Mouse (Mus musculus) limb, embryonic 10.5 days (tissue): ENCODE results near the gene Morn1. TPM values are rescaled to one million over a fixed set of nuclear protein-coding genes. Genes with fewer than 3 reads are reported as not detected.

ENCODE experiments used
- DNase-seq: peaks from one replicate; pipeline ENCODE4 v3.0.0-alpha.2; 2017; ENCODE audit warnings: low spot score
- H3K27ac ChIP-seq: fragments of 300-500 bp; sonication (generic); 2 replicates; pipeline ENCODE4 v1.5.1; 2016; ENCODE audit warnings: mild to moderate bottlenecking
- H3K27me3 ChIP-seq: fragments of 300-500 bp; sonication (generic); 2 replicates; pipeline ENCODE4 v1.6.1; 2016; ENCODE audit warnings: low read depth, mild to moderate bottlenecking; ENCODE audit not compliant: poor library complexity, severe bottlenecking
- H3K36me3 ChIP-seq: fragments of 300-500 bp; sonication (generic); 2 replicates; pipeline ENCODE4 v1.6.1; 2016; ENCODE audit warnings: mild to moderate bottlenecking, moderate library complexity
- H3K4me1 ChIP-seq: fragments of 300-500 bp; sonication (generic); 2 replicates; pipeline ENCODE4 v1.6.1; 2016
- H3K4me3 ChIP-seq: fragments of 300-500 bp; sonication (generic); 2 replicates; pipeline ENCODE4 v1.5.1; 2016; ENCODE audit warnings: mild to moderate bottlenecking, moderate library complexity
- H3K9me3 ChIP-seq: fragments of 300-500 bp; sonication (generic); replicated peaks from 2 replicates; pipeline ENCODE4 v1.6.1; 2016; ENCODE audit warnings: mild to moderate bottlenecking
- WGBS: fragments of 180-500 bp; shearing (Covaris S2); methylation state at CpG from one replicate; pipeline ENCODE4 v1.1.7; 2016; 5-methylcytosine and 5-hydroxymethylcytosine counted together
- polyA plus RNA-seq: library from polyadenylated mRNA; unstranded; fragments of >200 nt; fragmentation: Nextera tagmentation; extraction: Ambion mirVana; gene quantifications from 2 replicates; pipeline ENCODE4 v1.2.1, GENCODE M21; 2016

The Morn1 gene
- 3.5 and 6.5 TPM in 2 replicates for polyA plus RNA-seq

- Histone ChIP-seq H3K27me3 (no peaks in the 10 kb centered on the region), H3K9me3 (no peaks in the 10 kb centered on the region), H3K4me1 (peaks cover 42% of the 10 kb centered on the region), H3K4me3 (peak within 1 kb of the TSS; percentile 94), H3K27ac (peak within 1 kb of the TSS; percentile 96), H3K36me3 (peaks cover 44% of the 10 kb centered on the region)
- DNase-seq: peak; percentile 100
- WGBS: under 1% methylated on average over 84 of the region's 85 CpGs
Measured at GRCm38 (mm10) chr4:155086108-155087024, at the start of gene Morn1, which contains the start of gene Rer1. Morn1 (plus strand) TSS chr4:155086577. Rer1 (minus strand) TSS chr4:155086382.

DNA sequence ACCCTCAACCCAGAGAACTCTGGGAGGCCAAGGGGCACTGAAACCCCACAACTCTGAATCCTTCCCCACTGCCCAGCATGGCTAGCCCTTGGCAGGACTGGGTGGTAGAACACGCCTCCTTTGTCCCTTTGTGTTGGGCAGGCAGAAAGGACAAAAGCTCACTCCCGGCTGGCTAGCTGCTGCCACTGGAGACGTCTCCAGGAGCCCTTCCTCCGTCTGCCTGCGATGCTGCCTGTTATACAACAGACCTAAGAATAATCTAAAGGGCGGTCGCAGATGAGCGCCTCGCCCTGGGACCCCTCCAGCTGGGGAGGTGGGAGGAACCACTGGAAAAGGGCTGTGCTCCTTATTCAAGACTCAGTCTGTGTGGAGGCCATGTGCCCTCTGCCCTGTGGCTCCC is 46.2 kb upstream of the Morn1 start:
- Histone ChIP-seq H3K4me1 (peaks cover 15% of the 10 kb centered on the region), H3K36me3 (no peaks in the 10 kb centered on the region), H3K4me3 (no peak overlapping the region), H3K9me3 (no peaks in the 10 kb centered on the region), H3K27me3 (peaks cover 87% of the 10 kb centered on the region), H3K27ac (no peak overlapping the region)
- DNase-seq: no peak
- 65% methylated on average over 9 of the region's 9 CpGs for WGBS

DNA sequence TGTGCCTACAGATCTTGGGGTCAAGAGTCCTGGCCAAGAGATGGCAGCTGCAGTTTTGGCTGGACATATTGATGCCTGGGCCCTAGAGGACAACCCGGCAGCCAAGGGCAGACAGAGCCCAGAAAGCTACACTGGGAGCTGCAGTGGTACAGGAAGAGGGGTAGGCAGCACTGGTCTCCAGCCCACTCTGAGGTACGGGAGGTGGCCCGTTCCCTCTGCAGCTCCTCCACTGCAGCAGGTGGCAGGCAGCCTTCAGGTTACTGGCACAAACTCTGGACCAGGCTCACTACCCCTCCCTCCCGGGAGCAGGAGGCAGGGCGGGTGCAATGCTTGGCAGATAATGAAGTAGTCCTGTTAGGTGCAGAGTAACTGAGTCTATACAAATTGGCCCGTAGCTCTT is 45.7 kb upstream of the Morn1 start:
- Histone ChIP-seq H3K4me3 (no peak overlapping the region), H3K4me1 (peaks cover 15% of the 10 kb centered on the region), H3K27ac (no peak overlapping the region), H3K27me3 (peaks cover 87% of the 10 kb centered on the region), H3K36me3 (no peaks in the 10 kb centered on the region), H3K9me3 (no peaks in the 10 kb centered on the region)
- 69% methylated on average over 6 of the region's 6 CpGs for WGBS
- DNase-seq: no peak

DNA sequence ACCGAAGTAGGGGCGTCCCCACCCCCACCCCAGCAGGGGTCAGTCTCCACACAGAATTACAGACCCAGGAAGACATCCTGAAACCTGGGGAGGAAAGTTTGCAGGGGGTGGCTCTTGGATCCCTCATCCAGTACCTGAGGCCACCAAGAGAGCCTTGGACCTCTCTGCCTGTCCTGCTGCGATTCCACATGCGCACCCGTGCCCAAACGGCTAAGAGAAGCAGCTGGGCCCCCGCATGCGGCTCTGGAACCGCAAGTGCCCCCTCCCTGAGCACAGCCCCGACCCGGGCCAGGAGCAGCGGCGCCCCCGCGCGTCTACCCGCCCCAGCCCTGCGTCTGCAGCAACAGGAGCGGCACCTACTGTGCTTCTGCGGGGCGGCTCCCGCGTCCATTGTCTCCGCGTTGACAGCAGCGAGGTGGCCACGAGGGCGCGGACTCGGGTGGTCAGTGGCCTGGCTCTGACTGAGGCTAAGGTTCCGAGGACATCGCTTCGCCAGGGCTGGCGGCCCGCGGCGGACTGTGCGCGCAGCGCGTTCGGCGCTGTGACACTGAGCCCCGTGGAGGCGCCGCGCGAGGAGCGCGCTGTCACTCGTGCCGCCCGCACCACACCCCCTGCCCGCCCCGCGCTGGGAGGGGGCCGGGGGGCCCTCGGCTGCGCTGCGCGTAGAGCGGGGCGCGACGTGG is 43.6 kb upstream of the Morn1 start:
- WGBS: 3% methylated on average over 65 of the region's 65 CpGs
- DNase-seq: no peak
- no peaks in the 10 kb centered on the region for H3K9me3 ChIP-seq
- H3K27me3 ChIP-seq: peaks cover 86% of the 10 kb centered on the region
- peaks cover 15% of the 10 kb centered on the region for H3K4me1 ChIP-seq
- peak overlapping the region; percentile 49 for H3K4me3 ChIP-seq
- H3K36me3 ChIP-seq: no peaks in the 10 kb centered on the region
- 0 out of 2 replicates have a peak overlapping the region, but pooled peaks have one; percentile 15 for H3K27ac ChIP-seq

GRCm38 (mm10) chr4:155043289-155043625 is 43.1 kb upstream of the Morn1 start:
- H3K4me1 ChIP-seq: peaks cover 15% of the 10 kb centered on the region
- no peaks in the 10 kb centered on the region for H3K36me3 ChIP-seq
- 1% methylated on average over 25 of the region's 25 CpGs for WGBS
- H3K9me3 ChIP-seq: no peaks in the 10 kb centered on the region
- no peak overlapping the region for H3K27ac ChIP-seq
- H3K27me3 ChIP-seq: peaks cover 85% of the 10 kb centered on the region
- peak overlapping the region; percentile 49 for H3K4me3 ChIP-seq
- no peak for DNase-seq

GRCm38 (mm10) chr4:155046636-155047035 is 39.7 kb upstream of the Morn1 start:
- Histone ChIP-seq H3K4me3 (no peak overlapping the region), H3K9me3 (no peaks in the 10 kb centered on the region), H3K36me3 (no peaks in the 10 kb centered on the region), H3K4me1 (peaks cover 15% of the 10 kb centered on the region), H3K27me3 (peaks cover 62% of the 10 kb centered on the region), H3K27ac (no peak overlapping the region)
- 85% methylated on average over 14 of the region's 14 CpGs for WGBS
- no peak for DNase-seq

GRCm38 (mm10) chr4:155050116-155050515 is 36.3 kb upstream of the Morn1 start:
- WGBS: 67% methylated on average over 7 of the region's 7 CpGs
- Histone ChIP-seq H3K9me3 (no peaks in the 10 kb centered on the region), H3K27me3 (peaks cover 28% of the 10 kb centered on the region), H3K4me3 (no peak overlapping the region), H3K27ac (no peak overlapping the region), H3K36me3 (no peaks in the 10 kb centered on the region), H3K4me1 (no peaks in the 10 kb centered on the region)
- no peak for DNase-seq

- H3K27ac ChIP-seq: no peak within 1 kb of the TSS; the same call in 1 of the 2 replicates
- peaks cover 32% of the 10 kb centered on the region; the same call in 1 of the 2 replicates for H3K27me3 ChIP-seq
- no peaks in the 10 kb centered on the region for H3K9me3 ChIP-seq
- no peak for DNase-seq
- peaks cover 11% of the 10 kb centered on the region; the same call in 1 of the 2 replicates for H3K4me1 ChIP-seq
- no peaks in the 10 kb centered on the region for H3K36me3 ChIP-seq
- 70% methylated on average over 10 of the region's 10 CpGs for WGBS
- no peak within 1 kb of the TSS for H3K4me3 ChIP-seq
Measured at GRCm38 (mm10) chr4:155056724-155057123, 29.7 kb upstream of the Morn1 start, which contains the start of gene Plch2. Plch2 (minus strand) TSS chr4:155056784.

DNA sequence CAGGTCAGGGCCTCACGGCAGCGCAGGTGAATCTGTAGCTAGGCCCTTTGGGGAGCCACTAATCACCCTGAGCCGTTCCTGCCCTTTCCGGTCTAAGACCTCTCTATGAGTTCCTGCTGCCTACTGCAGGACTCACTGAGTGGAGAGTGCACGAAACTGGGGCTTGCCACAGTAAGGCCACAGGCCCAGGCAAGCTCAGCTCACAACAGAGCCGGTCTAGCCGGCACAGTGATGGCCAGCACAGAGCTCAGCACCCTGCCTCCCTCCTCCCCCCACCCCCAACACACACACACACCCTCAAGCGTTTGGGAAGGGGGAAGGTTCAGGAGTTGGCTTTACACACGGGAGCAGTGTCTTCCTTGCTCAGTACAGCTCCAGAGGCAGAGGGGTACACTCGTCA is 28.1 kb upstream of the Morn1 start:
- Histone ChIP-seq H3K4me3 (no peak overlapping the region), H3K36me3 (no peaks in the 10 kb centered on the region), H3K27me3 (peaks cover 32% of the 10 kb centered on the region; the same call in 1 of the 2 replicates), H3K27ac (0 out of 2 replicates have a peak overlapping the region, but pooled peaks have one; percentile 15), H3K4me1 (peaks cover 11% of the 10 kb centered on the region; the same call in 1 of the 2 replicates), H3K9me3 (no peaks in the 10 kb centered on the region)
- no peak for DNase-seq
- WGBS: 40% methylated on average over 10 of the region's 10 CpGs

GRCm38 (mm10) chr4:155063895-155064294 is 22.5 kb upstream of the Morn1 start:
- 35% methylated on average over 3 of the region's 3 CpGs for WGBS
- DNase-seq: no peak
- H3K36me3 ChIP-seq: peaks cover 10% of the 10 kb centered on the region
- no peak overlapping the region for H3K4me3 ChIP-seq
- H3K27ac ChIP-seq: no peak overlapping the region
- no peaks in the 10 kb centered on the region for H3K9me3 ChIP-seq
- H3K4me1 ChIP-seq: peaks cover 25% of the 10 kb centered on the region
- H3K27me3 ChIP-seq: no peaks in the 10 kb centered on the region

DNA sequence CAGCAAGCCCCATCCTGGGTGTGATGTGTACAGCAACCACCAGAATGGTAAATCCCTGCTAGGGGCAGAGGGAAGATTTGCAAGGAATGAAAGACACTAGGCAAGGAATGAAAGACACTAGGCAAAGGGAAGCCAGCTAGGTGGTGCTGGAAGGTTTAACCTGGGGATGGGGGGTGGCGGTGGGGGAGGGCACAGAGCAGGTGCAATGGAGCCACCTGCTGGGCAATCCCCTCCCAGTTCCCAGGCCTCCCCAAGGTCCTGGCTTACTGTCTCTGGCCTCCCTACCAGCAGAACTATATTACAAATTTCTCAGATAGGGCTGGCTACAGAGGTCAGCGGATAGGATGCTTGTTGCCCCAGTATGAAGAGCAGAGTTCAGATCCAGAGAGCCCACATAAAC is 21.9 kb upstream of the Morn1 start:
- no peak overlapping the region for H3K4me3 ChIP-seq
- H3K9me3 ChIP-seq: no peaks in the 10 kb centered on the region
- peaks cover 16% of the 10 kb centered on the region for H3K36me3 ChIP-seq
- H3K27ac ChIP-seq: no peak overlapping the region
- no peak for DNase-seq
- H3K4me1 ChIP-seq: peaks cover 25% of the 10 kb centered on the region
- no peaks in the 10 kb centered on the region for H3K27me3 ChIP-seq
- 59% methylated on average over 2 of the region's 2 CpGs for WGBS

GRCm38 (mm10) chr4:155065970-155066833 is 20.2 kb upstream of the Morn1 start:
- H3K27ac ChIP-seq: peak overlapping the region; percentile 85
- H3K4me1 ChIP-seq: peaks cover 25% of the 10 kb centered on the region
- peaks cover 33% of the 10 kb centered on the region for H3K36me3 ChIP-seq
- H3K27me3 ChIP-seq: no peaks in the 10 kb centered on the region
- H3K4me3 ChIP-seq: peak overlapping the region; percentile 76
- WGBS: 4% methylated on average over 15 of the region's 15 CpGs
- peak; percentile 95 for DNase-seq
- no peaks in the 10 kb centered on the region for H3K9me3 ChIP-seq
